Mouse (Mus musculus) MEL-GATA-1-ER (cell line): Measurements from ENCODE around the gene Ubr4.

Source experiments
- DNase-seq: peaks from one replicate; pipeline ENCODE4 v3.0.0-alpha.2; 2012; ENCODE audit warnings: low read depth; ENCODE audit errors: extremely low read depth

Gene Ubr4

GRCm38 (mm10) chr4:139351931-139352711 is at the start of gene Ubr4, which contains the start of the genes Mrto4 and Emc1:
Ubr4 (plus strand) TSS chr4:139352609.
Mrto4 (minus strand) TSS chr4:139352576.
Emc1 (plus strand) TSS chr4:139352587.
- DNase-seq: no peak

DNA sequence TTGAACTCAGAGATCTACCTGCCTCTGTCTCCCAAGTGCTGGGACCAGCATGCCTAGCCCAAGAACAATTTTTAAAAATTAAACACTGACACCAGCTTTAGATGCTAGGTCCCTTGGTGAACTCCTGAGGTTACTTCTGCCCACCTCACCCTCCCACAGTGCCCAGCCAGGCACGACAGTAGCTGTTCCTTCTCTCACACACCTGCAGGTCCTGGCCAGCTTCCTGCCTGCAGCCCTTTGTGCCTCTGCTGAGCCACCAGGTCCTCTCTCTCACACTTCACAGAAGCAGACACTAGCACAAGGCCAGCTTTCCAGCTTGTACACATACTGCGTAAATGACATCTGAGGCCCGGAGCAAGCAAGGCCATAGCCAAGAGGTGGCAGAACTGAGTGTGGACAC is 46.9 kb upstream of the Ubr4 start:
- no peak for DNase-seq

DNA sequence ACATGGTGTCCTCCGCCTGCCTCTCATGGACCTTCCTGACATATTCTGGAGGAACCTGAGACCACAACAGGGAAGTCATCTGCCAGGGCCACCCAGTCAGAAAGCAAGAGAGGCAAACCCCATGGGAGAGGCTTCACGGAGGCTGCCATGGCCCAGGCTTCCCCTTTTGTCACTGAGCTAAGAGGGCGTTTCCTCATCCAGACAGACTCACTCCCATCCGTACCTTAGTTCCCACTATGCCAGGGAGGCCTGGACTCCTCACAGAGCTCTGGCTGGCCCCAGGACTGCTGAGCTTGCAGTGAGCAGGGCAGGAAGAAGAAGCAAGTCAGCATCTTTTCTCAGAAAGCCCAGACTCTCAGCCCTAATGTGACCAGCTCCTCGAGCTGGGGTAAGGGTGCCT is 44.5 kb upstream of the Ubr4 start:
- peak; percentile 51 for DNase-seq

GRCm38 (mm10) chr4:139309651-139310050 is 42.8 kb upstream of the Ubr4 start:
- DNase-seq: no peak

GRCm38 (mm10) chr4:139310171-139310898 is 42.1 kb upstream of the Ubr4 start, which contains the start of the genes Pqlc2 and Akr7a5:
Pqlc2 (minus strand) TSS chr4:139310708.
Akr7a5 (plus strand) TSS chr4:139310744.
- peak; percentile 58 for DNase-seq

DNA sequence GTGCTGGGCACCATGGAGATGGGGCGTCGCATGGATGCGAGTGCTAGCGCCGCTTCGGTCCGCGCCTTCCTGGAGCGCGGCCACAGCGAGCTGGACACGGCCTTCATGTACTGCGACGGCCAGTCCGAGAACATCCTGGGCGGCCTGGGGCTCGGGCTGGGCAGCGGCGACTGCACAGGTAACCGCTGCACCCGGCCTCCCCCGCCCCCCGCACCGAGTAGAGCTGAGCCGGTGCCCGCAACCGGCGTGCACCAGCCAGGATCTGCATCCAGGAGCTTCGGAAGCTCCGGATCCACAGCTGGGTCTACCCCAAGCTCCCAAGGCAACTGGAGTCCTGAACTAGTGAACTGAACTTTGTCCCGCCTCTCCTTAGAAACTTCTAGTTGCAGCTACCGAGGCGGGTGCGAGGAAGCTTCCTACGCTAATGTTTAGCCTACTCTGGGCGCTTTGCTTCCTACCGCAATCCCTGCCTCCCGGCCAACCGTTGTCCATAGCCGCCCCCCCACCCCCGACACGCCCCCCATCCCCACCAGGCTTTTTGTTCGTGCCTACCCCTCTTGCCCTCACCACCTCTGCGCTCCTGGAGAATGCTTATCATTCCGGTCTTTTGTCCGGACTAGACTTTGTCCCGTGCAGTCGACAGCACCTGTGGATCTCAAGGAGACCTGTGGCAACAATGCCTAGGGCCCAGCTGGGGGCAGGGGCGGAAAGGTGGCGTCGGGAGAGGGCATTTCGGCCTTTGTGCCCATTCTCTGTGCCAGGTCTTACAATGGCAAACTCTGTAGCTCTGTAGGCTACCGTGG is 41.3 kb upstream of the Ubr4 start:
- DNase-seq: no peak

DNA sequence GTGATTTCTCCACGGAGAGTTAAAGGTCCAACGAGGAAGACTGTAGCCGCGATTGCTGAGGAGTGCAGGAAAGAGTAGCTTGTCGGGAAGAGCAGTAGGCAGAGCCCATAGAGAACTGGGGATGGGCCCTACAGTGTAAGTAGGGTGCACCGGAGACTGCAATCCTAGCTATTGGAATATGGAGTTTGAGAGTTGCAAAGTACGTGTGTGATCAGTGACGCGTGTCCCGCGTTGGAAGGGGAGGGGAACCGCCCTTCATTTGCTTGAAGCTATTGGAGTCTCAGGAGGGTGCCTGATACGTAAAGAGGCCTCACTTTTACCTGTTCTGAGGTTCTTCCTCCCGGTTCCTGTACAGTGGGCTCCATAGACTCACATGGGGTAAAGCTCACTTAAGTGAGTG is 40.7 kb upstream of the Ubr4 start:
- DNase-seq: no peak

DNA sequence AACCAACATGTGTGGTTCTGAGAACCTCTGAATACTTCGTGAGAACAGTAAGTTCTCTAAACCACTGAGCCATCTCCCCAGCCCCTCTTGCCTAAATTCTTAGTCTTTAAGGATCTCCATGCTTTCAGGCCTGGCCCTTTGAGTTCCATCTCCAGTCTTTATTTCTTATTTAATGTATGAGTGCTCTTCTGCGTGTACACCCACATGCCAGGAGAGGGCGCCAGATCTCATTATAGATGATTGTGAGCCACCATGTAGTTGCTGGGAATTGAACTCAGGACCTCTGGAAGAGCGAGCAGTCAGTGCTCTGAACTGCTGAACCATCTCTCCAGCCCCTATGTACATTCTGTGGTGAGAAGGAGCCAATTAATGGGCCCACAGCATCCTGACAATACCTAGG is 39.8 kb upstream of the Ubr4 start:
- no peak for DNase-seq

- DNase-seq: no peak
Observed at GRCm38 (mm10) chr4:139318449-139318848, 34.0 kb upstream of the Ubr4 start.

GRCm38 (mm10) chr4:139319740-139320139 is 32.7 kb upstream of the Ubr4 start:
- DNase-seq: no peak

- DNase-seq: no peak
Observed at GRCm38 (mm10) chr4:139330605-139331004, 21.8 kb upstream of the Ubr4 start.

DNA sequence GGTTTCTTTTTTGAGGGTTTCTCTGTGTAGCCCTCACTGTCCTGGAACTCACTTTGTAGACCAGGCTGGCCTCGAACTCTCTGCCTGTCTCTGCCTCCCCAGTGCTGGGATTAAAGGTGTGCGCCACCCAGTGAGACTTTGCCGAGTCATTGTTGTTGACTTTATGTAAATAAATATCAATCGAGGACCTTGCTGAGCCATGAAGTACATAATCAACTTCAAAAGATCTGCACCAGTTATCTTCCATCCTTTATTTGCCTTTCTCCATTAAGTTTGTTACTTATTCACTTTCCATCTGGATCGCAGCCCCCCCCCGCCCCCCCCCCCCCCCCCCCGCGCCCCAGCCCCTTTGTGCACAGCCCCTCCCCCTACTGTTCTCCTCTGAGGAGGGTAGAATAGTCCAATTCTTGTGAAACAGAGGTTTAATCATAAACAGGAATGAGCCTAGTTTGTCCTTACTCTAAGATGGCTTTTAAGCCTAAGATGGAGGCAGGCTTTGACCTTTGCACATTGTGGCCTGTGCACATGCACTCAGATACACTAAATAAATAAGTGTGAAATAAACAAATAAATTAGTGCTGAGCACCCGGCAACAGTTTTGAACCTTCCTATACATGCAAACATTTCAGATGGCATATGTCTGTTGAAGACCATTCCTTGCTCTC is 17.6 kb upstream of the Ubr4 start:
- no peak for DNase-seq

DNA sequence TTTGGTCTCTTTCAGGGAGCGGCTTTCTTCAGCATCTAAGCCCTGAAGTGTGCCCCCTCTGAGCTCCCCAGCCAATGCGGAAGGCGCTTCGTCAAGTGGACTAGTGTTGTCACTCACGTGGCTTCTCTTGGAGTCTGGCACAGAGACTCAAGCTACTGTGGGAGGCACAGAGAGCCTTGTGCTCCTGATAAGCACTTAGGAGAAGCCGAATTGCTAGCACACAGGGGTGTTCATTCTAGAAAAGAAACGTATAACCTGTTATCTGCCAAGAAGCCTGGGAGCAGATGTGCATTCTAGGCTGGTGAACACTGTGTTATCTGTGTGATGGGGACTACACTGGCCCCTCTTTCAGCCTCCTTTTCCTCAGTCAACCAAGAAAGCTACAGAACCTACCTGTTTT is 16.9 kb upstream of the Ubr4 start:
- peak; percentile 99 for DNase-seq

DNA sequence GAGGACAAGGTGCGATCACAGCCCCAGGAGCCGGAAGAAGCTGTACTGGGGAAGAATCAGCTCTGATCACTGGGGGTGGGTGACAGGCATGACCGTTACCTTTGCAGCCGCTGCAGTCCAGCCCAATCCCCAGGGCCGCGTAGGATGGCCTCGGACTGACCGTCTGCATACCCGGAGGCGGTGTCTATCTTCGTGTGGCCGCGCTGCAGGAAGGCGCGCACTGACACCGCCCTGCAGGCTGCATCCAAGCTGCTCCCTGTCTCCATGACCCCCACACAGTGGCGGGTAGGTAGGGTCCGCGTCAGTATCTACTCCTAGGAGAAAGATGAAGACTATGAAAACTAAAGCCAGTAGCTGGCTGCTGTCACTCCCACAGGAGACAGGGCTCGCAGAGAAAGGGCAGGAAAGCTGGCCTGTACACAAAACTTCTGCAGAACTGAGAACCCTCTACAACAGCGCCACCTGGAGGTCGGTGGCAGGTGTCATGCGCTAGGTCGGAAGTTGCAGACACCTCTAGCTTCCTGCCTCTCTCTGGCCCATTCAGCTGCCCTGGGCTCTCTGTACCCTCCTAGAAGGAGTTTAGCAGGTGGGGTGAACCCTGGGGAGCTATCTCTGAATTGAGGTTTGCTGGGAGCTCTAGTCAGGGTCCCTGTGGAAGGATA is 15.5 kb upstream of the Ubr4 start:
- peak; percentile 90 for DNase-seq

DNA sequence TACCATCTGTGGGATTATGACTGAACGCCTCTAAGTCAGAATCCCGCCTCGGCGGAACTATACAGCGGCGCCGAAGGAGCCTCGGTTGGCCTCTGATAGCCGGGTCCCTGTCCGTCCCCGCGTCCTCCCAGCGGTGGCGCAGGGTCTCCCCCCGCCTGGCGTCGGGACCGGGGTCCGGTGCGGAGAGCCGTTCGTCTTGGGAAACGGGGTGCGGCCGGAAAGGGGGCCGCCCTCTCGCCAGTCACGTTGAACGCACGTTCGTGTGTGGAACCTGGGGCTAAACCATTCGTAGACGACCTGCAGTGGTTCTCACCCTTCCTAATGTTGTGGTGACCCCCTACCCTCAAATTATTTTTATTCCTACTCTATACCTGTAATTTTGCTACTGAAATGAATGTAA is 14.3 kb upstream of the Ubr4 start:
- DNase-seq: no peak

DNA sequence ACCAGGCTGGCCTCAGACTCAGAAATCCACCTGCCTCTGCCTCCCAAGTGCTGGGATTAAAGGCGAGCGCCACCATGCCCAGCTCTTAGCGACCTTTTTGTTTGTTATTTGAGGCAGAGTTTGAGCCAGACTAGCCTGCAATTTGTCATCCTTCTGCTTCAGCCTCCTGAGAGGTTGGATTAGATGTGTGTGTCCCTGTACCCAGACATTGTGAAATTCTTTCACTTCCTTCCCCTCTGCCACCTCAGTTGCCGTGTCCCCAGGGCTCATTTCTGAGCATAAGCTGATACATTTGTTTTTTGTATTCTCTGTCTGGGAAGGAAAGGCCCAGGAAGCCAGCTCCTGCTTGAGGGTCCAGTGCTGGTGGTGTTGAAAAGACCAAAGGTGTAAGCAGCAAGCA is 11.6 kb upstream of the Ubr4 start:
- no peak for DNase-seq

GRCm38 (mm10) chr4:139341556-139342233 is 10.7 kb upstream of the Ubr4 start:
- no peak for DNase-seq

DNA sequence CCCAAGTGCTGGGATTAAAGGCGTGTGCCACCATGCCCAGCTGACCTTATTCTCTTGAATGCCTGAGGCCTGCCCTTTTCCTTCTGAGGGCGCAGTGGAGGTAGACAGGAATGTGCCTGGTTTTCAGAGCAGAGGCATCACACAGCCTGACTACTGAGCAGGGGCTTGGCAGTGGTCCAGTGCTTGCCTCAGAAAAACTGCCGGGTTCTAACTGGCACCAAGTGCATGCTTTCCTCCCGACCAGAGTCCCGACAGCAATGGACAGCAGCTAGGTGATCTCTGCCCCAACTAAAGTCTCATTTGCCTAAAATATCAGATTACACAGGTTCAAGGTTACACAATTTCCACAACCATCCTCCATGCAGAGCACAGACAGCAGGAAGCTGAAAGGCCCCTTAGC is 8.7 kb upstream of the Ubr4 start:
- DNase-seq: no peak

DNA sequence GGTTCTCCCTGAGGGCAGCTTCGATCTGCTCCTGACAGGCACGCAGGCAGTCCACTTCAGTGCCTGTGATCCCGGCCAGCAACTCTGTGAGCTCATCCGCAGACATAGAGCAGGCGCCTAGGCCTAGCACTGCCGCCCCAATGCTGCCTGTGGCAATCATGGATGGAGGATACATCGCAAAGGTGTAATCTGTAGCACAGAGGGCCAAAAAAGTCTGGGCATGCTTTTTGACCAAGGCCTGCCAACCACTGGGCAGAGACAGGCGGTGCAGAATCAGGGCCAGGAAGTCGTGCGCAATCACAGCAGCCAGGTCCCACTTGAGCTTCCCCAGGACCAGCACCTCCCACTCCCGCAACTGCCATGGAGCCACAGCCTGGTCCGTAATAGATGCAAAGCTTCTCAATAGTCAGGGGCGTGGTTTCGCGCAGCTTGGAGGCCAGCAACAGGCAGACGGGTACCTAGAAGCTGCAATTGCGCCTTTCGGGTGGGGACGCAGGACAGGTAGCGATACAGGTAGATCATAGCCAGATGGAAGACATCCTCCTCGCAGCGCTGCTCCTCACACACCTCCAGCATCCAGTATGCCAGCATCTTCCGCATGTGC is 6.9 kb upstream of the Ubr4 start:
- no peak for DNase-seq

GRCm38 (mm10) chr4:139352832-139353231 is 423 bp downstream of the Ubr4 start:
- DNase-seq: no peak
